Mouse (Mus musculus): ENCODE data around the gene 6330403K07Rik. TPM values are rescaled to one million over a fixed set of nuclear protein-coding genes. Genes with fewer than 3 reads are reported as not detected.

Gene 6330403K07Rik
- under 1 TPM in 1 of 2 experiments, not detected in 1; 0.07 TPM for polyA plus RNA-seq (2012; fragmentation: generic; extraction: Trizol)

GRCm38 (mm10) chr11:71033163-71033761 is at the start of gene 6330403K07Rik:
TSS of gene 6330403K07Rik (minus strand) at chr11:71033513.

DNA sequence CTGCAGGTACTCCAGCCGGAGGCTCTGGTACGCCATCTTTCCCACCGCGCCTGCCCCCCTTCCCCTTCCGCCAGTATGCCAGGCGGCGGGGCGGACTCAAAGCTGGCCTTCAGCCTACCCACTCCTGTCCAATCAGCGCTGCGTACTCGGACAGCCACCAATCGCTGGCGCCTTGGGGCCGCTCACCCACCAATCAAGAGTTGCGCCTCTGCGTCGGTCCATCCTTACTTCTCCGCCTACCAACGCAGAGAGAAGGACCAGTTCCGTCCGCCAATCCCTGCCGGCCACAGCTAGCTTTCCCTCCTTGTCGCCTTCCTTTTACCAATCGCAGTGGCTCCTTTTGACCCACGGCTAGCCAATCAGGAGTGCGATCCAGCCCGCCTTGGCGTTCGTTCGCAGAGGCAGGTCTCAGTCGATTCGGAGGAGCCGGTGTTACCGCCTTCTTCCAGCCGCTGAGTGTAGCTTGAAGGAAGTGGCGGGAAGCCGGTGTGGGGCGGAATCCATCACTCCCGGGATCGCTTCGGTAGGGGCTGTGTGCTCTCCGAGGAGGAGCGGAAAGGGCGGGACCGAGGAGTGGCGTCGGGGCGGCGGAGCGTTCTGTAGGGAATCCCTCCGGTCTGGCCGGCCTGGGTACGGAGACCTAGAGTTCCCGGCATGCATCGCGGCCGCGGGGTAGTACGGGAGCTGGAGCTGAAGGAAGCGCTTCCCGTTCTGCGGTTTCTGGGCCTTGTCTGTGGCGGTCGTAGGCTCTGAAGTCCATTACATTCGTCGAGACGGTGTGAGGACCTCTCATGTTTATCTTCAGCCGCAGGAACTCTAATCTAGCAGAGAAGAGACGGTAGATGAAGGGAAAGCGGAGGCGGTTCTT is 13.9 kb downstream of the 6330403K07Rik start, which contains the start of the genes Mis12 and Derl2:
Gene Mis12, plus strand, starts transcription at position 411 of the 868 bp plus-strand sequence.
Gene Derl2, minus strand, starts transcription at position 641 of the 868 bp plus-strand sequence.

DNA sequence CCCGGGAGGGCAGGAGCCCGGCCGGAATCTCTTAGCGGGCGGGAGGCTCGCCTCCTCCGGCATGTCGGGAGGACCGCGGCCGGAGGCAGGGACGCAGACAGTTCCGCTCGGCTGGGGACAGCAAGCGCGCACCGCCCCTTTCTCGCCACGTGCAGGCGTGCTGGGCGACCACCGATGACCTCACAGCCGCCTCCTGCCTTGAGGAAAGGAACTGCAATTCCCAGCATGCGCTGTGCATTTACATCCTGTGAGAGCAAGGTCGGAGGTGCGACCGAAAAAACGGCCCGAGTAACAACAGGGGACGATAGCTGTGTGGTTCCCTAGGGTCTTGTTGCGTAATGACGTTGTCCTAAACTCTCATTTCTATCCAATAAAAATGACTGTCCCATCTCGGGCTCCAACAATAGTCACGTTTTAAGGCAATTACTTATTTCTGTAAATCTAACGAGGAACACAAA is 29.0 kb downstream of the 6330403K07Rik start, which contains the start of gene Dhx33:
Gene Dhx33, minus strand, starts transcription at position 122 of the 458 bp plus-strand sequence.

GRCm38 (mm10) chr11:70982557-70983228 is 50.6 kb downstream of the 6330403K07Rik start, which contains the start of gene C1qbp:
TSS of gene C1qbp (minus strand) at chr11:70983026.

Other genes with a start within 250 kb of the 6330403K07Rik start
- gene Scimp, start 220.9 kb downstream of the 6330403K07Rik start, polyA plus RNA-seq (2012; fragmentation: generic; extraction: Trizol): not detected
- gene Rabep1, start 188.7 kb downstream of the 6330403K07Rik start, polyA plus RNA-seq (2012; fragmentation: generic; extraction: Trizol): 1 to 10 TPM; 2.9 to 8.3 TPM
- 10 to 100 TPM in 1 of 2 experiments, 1 to 10 TPM in 1; 8.3 to 32.1 TPM for gene Nup88, start 63.5 kb downstream of the 6330403K07Rik start, polyA plus RNA-seq (2012; fragmentation: generic; extraction: Trizol)
- 10 to 100 TPM; 41.2 to 43.5 TPM for gene Rpain, start 63.3 kb downstream of the 6330403K07Rik start, polyA plus RNA-seq (2012; fragmentation: generic; extraction: Trizol)
- gene C1qbp, start 50.5 kb downstream of the 6330403K07Rik start, polyA plus RNA-seq (2012; fragmentation: generic; extraction: Trizol): 100 to 1,000 TPM; 122 to 344 TPM
- 1 to 10 TPM; 1.3 to 8.3 TPM for gene Dhx33, start 29.1 kb downstream of the 6330403K07Rik start, polyA plus RNA-seq (2012; fragmentation: generic; extraction: Trizol)
- 10 to 100 TPM in 1 of 2 experiments, 1 to 10 TPM in 1; 1.2 to 11.2 TPM for gene Mis12, start 13.9 kb downstream of the 6330403K07Rik start, polyA plus RNA-seq (2012; fragmentation: generic; extraction: Trizol)
- 10 to 100 TPM; 41.0 to 45.9 TPM for gene Derl2, start 13.7 kb downstream of the 6330403K07Rik start, polyA plus RNA-seq (2012; fragmentation: generic; extraction: Trizol)
- under 1 TPM in 1 of 2 experiments, not detected in 1; 0.01 TPM for gene Nlrp1a, start 111.2 kb upstream of the 6330403K07Rik start, polyA plus RNA-seq (2012; fragmentation: generic; extraction: Trizol)
- gene Nlrp1b, start 197.2 kb upstream of the 6330403K07Rik start, polyA plus RNA-seq (2012; fragmentation: generic; extraction: Trizol): under 1 TPM in 1 of 2 experiments, not detected in 1; 0.01 TPM

Measured in C3H10T1/2 (cell line).